Mouse (Mus musculus): ENCODE data around the gene Fam227b.

The Fam227b gene

GRCm38 (mm10) chr2:126151855-126152571, at the start of gene Fam227b, which contains the start of gene Dtwd1:
Fam227b (minus strand) TSS chr2:126152004.
Dtwd1 (plus strand) TSS chr2:126152141.
- DNase-seq (ENCODE audit: low spot score in 2 of 2) = peak; percentile 96 to 97

GRCm38 (mm10) chr2:126198971-126199370, 47.2 kb upstream of the Fam227b start:
- DNase-seq (ENCODE audit: low spot score in 2 of 2) = no peak

- DNase-seq (ENCODE audit: low spot score in 2 of 2) = no peak
Measured at GRCm38 (mm10) chr2:126195631-126196356, 44.0 kb upstream of the Fam227b start.

- DNase-seq (ENCODE audit: low spot score in 2 of 2) = no peak
Measured at GRCm38 (mm10) chr2:126192129-126192528, 40.3 kb upstream of the Fam227b start.

DNA sequence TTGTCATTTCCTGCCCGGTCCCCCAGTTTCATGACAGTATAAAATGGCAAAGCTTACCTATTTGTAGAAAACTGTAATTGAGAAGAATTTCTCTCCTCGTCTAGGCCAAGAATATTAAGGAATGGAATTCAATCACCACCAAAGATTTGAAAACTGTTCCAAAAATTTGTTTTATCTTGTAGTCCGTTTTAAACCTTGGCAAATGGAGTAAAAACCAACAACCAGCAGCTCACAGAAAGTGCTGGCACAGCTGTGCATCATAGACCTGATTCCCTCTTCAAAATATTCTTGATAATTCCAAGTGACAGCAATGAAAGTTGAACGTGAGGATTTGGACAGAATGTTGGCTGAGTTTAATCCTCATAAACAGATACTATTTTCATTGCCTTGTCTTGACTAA, 39.5 kb upstream of the Fam227b start:
- no peak for DNase-seq (ENCODE audit: low spot score in 2 of 2)

GRCm38 (mm10) chr2:126171427-126171826, 19.6 kb upstream of the Fam227b start:
- no peak for DNase-seq (ENCODE audit: low spot score in 2 of 2)

- no peak for DNase-seq (ENCODE audit: low spot score in 2 of 2)
Measured at GRCm38 (mm10) chr2:126166848-126167617, 15.2 kb upstream of the Fam227b start.

GRCm38 (mm10) chr2:126166335-126166734, 14.5 kb upstream of the Fam227b start:
- no peak for DNase-seq (ENCODE audit: low spot score in 2 of 2)

- no peak for DNase-seq (ENCODE audit: low spot score in 2 of 2)
Measured at GRCm38 (mm10) chr2:126165277-126166018, 13.6 kb upstream of the Fam227b start.

DNA sequence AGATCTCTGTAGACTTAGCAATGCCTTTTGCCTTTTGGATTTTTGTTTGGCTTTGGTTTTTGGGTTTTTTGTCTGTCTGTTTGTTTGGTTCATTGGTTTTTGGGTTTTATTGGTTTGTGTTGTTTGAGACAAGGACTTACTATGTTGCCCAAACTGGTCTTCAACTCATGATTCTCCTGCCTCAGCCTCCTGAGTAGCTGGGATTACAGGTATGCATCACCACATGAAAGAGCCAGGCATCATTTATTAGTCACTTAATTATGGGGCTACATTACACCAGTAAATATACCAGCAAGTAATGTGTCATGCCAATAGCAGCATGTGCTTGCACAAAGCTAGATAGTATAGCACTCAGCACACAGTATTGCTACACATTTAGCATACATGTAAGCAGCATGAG, 4.1 kb downstream of the Fam227b start:
- DNase-seq (ENCODE audit: low spot score in 2 of 2) = no peak

GRCm38 (mm10) chr2:126094616-126095015, 57.2 kb downstream of the Fam227b start:
- no peak for DNase-seq (ENCODE audit: low spot score in 2 of 2)

GRCm38 (mm10) chr2:126090432-126090831, 61.4 kb downstream of the Fam227b start:
- DNase-seq (ENCODE audit: low spot score in 2 of 2) = no peak

DNA sequence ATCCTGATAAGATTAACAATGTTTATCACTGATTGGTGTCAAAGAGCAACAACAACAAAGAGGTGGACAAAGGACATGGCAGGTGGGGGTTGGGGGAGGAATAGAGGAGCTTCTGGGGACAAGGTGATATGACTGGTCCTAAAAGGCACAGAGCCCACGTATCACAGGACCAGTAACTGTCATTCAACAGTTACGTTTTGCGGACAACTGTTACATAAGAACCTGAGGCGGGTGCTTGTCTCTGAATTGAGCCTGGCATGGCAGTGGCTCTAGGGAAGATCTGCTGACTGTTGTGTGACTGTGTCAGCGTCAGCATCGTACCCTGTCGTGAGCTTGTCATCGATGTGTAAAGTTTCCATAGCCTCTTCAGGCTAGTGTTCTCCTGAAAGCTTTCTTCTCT, 65.6 kb downstream of the Fam227b start:
- no peak for DNase-seq (ENCODE audit: low spot score in 2 of 2)

- DNase-seq (ENCODE audit: low spot score in 2 of 2) = no peak
Measured at GRCm38 (mm10) chr2:126084326-126084725, 67.5 kb downstream of the Fam227b start.

GRCm38 (mm10) chr2:126079086-126079485, 72.7 kb downstream of the Fam227b start:
- DNase-seq (ENCODE audit: low spot score in 2 of 2) = no peak

DNA sequence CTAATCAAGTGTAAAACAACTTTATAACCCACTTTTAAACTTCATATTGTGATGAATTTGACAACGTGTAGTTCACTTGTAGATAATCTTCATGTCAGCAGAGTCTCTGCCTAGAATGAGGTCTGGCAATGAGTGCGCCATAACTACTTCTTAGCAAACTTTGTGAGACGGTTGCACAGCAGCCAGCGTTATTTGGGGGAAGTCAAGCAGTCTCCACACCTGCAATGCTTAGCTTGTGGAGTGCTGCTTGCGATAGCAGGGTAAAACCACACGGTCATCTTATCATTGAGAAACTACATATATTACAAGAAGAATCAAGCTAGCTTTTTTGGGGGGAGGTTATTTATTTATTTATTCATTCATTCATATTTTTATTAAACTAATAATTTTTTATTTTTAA, 75.3 kb downstream of the Fam227b start:
- no peak for DNase-seq (ENCODE audit: low spot score in 2 of 2)

GRCm38 (mm10) chr2:126073744-126074143, 78.1 kb downstream of the Fam227b start:
- DNase-seq (ENCODE audit: low spot score in 2 of 2) = no peak

DNA sequence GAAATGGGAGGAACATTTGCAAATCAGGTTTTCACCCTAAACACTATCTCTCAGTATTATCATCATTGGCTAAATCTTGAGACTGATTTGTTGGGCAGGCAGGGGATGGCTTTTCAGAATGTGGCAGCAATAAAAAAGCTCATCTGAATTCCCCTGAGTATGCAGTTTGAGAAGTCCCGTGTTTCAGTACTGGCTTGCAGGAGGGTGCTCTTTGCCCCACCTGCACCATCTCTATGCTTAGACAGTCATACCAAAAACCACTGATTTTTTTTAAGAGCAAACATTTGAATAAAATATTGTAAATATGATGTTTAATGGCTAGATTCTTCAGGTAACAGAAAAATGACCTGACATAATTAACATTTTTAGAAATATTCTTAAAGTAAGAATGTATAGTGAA, 82.1 kb downstream of the Fam227b start:
- no peak for DNase-seq (ENCODE audit: low spot score in 2 of 2)

DNA sequence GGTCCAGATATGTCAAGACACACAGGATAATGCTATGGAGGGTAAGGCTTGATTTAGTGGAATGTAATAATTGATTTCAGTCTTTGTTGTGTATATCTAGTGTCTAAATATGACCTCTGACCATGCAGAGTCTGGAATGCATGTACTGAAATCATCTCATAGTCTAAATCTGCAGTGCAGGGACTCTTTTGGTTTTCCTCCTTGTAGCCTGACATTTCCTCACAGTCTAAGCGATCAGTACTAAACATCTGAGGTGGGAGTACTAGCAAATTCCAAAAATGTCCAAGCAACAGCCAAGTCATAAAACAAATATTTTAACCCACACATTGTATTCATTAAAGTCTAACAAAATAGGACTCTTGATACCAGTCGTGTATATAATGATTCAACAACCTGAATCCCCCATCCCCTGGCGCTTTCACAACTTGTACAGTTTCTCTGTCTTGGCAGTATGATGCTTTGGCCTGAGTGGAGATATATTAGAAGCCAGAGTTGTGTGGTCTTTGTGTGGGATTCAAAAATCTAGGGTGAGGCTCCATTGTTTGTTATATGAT, 86.4 kb downstream of the Fam227b start:
- no peak for DNase-seq (ENCODE audit: low spot score in 2 of 2)

DNA sequence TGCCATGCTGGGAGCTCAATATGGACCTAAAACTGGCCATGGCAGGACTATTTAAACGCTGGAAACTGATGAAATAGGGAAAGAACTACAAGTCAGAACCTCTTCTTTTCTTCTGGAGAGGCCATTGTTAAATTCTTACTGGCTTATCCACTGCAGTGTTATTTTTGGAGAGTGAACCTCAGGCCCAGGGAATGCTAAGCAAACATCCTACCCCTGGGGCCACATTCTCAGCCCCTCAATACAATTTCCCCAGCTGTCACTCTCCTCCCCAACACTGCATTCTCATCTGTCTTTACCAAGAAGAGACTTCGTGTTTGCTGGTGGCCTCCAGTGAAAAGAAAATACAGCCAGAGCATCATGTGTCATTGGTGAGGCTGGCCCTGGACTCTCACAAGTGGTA, 87.0 kb downstream of the Fam227b start:
- no peak for DNase-seq (ENCODE audit: low spot score in 2 of 2)

GRCm38 (mm10) chr2:126062876-126063275, 88.9 kb downstream of the Fam227b start:
- DNase-seq (ENCODE audit: low spot score in 2 of 2) = no peak

Data from frontal cortex, postnatal 14 days (tissue).